Mouse (Mus musculus) myocyte (in vitro differentiated cells): ENCODE data around the gene Dntt.

Source experiments
- E2F4 ChIP-seq: IDR thresholded peaks from one replicate; pipeline ENCODE4 v1.6.1; 2011; ENCODE audit warnings: mild to moderate bottlenecking, control low read depth, moderate library complexity; ENCODE audit not compliant: insufficient read depth
- POLR2A ChIP-seq: IDR thresholded peaks from one replicate; pipeline ENCODE4 v1.6.1; 2011; ENCODE audit warnings: low read depth, mild to moderate bottlenecking, control low read depth, moderate library complexity; ENCODE audit not compliant: insufficient read length

- TF ChIP-seq POLR2A (no peak), E2F4 (no peak)
Observed at GRCm38 (mm10) chr19:40996722-40997121, 32.4 kb upstream of the Dntt start.
